Mouse (Mus musculus) midbrain, postnatal 0 days (tissue): ENCODE data around the gene Polr3gl. TPM values are rescaled to one million over a fixed set of nuclear protein-coding genes. Genes with fewer than 3 reads are reported as not detected.

Source experiments
- ATAC-seq: fragments of 200-750 bp; cut with Nextera tagmentation; 2 replicates; pipeline ENCODE4 v1.8.0; 2017; ENCODE audit warnings: moderate number of reproducible peaks, mild to moderate bottlenecking, moderate TSS enrichment, moderate library complexity; ENCODE audit not compliant: low FRiP score
- DNase-seq: peaks from one replicate; pipeline ENCODE4 v3.0.0-alpha.2; 2015; ENCODE audit warnings: low spot score
- H3K27ac ChIP-seq: fragments of 300-500 bp; sonication (generic); 2 replicates; pipeline ENCODE4 v1.5.1; 2014; ENCODE audit warnings: low read depth, mild to moderate bottlenecking, low read length, mixed read lengths
- H3K27me3 ChIP-seq: fragments of 300-500 bp; sonication (generic); 2 replicates; pipeline ENCODE4 v1.6.1; 2014; ENCODE audit warnings: low read length, control low read depth, mixed read lengths; ENCODE audit not compliant: insufficient read depth
- H3K36me3 ChIP-seq: fragments of 300-500 bp; sonication (generic); 2 replicates; pipeline ENCODE4 v1.6.1; 2014; ENCODE audit warnings: low read length, control low read depth, mixed read lengths; ENCODE audit not compliant: insufficient read depth
- H3K4me1 ChIP-seq: fragments of 300-500 bp; sonication (generic); 2 replicates; pipeline ENCODE4 v1.6.1; 2014; ENCODE audit warnings: mild to moderate bottlenecking, control low read depth, antibody characterized with exemption, low read length, mixed read lengths; ENCODE audit not compliant: insufficient read depth
- H3K4me2 ChIP-seq: fragments of 300-500 bp; sonication (generic); 2 replicates; pipeline ENCODE4 v1.6.1; 2014; ENCODE audit warnings: low read depth, mild to moderate bottlenecking, low read length, mixed read lengths; ENCODE audit not compliant: poor library complexity, severe bottlenecking
- H3K4me3 ChIP-seq: fragments of 300-500 bp; sonication (generic); 2 replicates; pipeline ENCODE4 v1.5.1; 2014; ENCODE audit warnings: low read depth, mild to moderate bottlenecking, low read length, moderate library complexity
- H3K9ac ChIP-seq: fragments of 300-500 bp; sonication (generic); replicated peaks from 2 replicates; pipeline ENCODE4 v1.6.1; 2014; ENCODE audit warnings: mild to moderate bottlenecking, low read length, moderate library complexity, mixed read lengths; ENCODE audit not compliant: poor library complexity, severe bottlenecking
- H3K9me3 ChIP-seq: fragments of 300-500 bp; sonication (generic); 2 replicates; pipeline ENCODE4 v1.6.1; 2016; ENCODE audit warnings: low read length, control low read depth
- CTCF ChIP-seq: IDR thresholded peaks from 2 replicates; pipeline ENCODE4 v1.5.1; 2016; ENCODE audit warnings: antibody characterized with exemption, mild to moderate bottlenecking
- WGBS: fragments of 180-500 bp; shearing (Covaris S2); extraction: QIAGEN DNeasy Blood & Tissue Kit; methylation state at CpG from one replicate; pipeline ENCODE4 v1.1.7; 2014; 5-methylcytosine and 5-hydroxymethylcytosine counted together
- polyA plus RNA-seq: library from polyadenylated mRNA; unstranded; fragments of >200 nt; fragmentation: Nextera tagmentation; extraction: Ambion mirVana; gene quantifications from 2 replicates; pipeline ENCODE4 v1.2.1, GENCODE M21; 2015
- total RNA-seq: library from RNA; depleted of rRNA; stranded (reverse); fragments of >200 nt; gene quantifications from 2 replicates; pipeline ENCODE4 v1.2.3, GENCODE M21; 2014

The Polr3gl gene
- total and polyA plus RNA-seq, 2 experiments from 2014 or later, result 16.2 to 32.0 TPM

DNA sequence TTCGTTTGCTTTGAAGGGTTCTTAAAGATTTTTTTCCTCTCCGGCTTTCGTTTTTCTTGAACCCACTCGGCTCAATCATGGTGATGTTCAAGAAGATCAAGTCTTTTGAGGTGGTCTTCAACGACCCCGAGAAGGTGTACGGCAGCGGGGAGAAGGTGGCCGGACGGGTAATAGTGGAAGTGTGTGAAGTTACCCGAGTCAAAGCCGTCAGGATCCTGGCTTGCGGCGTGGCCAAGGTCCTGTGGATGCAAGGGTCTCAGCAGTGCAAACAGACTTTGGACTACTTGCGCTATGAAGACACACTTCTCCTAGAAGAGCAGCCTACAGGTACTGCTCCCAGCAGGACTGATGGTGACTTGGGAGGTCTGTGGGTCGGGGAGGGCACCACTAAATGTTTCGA is 35.8 kb downstream of the Polr3gl start:
- no peaks in the 10 kb centered on the region for H3K27me3 ChIP-seq
- ATAC-seq, result peak; percentile 17; the same call in 1 of the 2 replicates
- H3K4me2 ChIP-seq, result peak overlapping the region; percentile 83
- H3K9ac ChIP-seq, result peak overlapping the region; percentile 75
- H3K4me1 ChIP-seq, result peaks cover 14% of the 10 kb centered on the region; the same call in 1 of the 2 replicates
- no peaks in the 10 kb centered on the region for H3K9me3 ChIP-seq
- no peak for TF ChIP-seq CTCF
- peak overlapping the region; percentile 87 for H3K27ac ChIP-seq
- H3K36me3 ChIP-seq, result peaks cover 17% of the 10 kb centered on the region
- under 1% methylated on average over 17 of the region's 17 CpGs for WGBS
- no peak for DNase-seq
- peak overlapping the region; percentile 73 for H3K4me3 ChIP-seq

DNA sequence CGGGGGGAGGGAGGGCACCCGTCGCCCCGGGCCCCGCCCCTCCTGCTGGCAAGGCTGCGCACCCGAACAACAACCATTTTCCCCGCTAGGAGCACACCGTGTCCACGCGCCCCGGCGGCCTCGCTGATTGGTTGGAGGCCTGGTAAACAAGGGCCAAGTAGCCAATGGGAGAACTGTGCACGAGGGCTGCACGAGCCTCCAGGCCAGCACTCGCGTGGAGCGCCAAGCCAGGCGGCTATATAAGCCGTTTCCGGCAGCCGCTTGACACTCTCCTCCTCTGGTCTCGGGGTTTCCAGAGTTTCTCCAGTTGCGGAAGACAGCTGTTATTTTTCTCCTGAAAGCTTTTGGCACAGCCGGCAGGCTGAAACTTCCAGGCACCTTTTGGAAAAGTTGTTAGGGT is 36.3 kb downstream of the Polr3gl start, which contains the start of gene Txnip:
Txnip (plus strand) TSS at position 264 of the 400 bp plus-strand sequence.
- ATAC-seq, result peak; percentile 98
- Histone ChIP-seq H3K9me3 (no peaks in the 10 kb centered on the region), H3K27ac (peak within 1 kb of the TSS; percentile 87), H3K4me1 (peaks cover 14% of the 10 kb centered on the region; the same call in 1 of the 2 replicates), H3K36me3 (peaks cover 17% of the 10 kb centered on the region), H3K4me3 (peak within 1 kb of the TSS; percentile 73), H3K4me2 (peak within 1 kb of the TSS; percentile 83), H3K27me3 (no peaks in the 10 kb centered on the region), H3K9ac (peak within 1 kb of the TSS; percentile 75)
- TF ChIP-seq CTCF, result peak; percentile 68
- peak; percentile 100 for DNase-seq
- under 1% methylated on average over 26 of the region's 26 CpGs for WGBS

DNA sequence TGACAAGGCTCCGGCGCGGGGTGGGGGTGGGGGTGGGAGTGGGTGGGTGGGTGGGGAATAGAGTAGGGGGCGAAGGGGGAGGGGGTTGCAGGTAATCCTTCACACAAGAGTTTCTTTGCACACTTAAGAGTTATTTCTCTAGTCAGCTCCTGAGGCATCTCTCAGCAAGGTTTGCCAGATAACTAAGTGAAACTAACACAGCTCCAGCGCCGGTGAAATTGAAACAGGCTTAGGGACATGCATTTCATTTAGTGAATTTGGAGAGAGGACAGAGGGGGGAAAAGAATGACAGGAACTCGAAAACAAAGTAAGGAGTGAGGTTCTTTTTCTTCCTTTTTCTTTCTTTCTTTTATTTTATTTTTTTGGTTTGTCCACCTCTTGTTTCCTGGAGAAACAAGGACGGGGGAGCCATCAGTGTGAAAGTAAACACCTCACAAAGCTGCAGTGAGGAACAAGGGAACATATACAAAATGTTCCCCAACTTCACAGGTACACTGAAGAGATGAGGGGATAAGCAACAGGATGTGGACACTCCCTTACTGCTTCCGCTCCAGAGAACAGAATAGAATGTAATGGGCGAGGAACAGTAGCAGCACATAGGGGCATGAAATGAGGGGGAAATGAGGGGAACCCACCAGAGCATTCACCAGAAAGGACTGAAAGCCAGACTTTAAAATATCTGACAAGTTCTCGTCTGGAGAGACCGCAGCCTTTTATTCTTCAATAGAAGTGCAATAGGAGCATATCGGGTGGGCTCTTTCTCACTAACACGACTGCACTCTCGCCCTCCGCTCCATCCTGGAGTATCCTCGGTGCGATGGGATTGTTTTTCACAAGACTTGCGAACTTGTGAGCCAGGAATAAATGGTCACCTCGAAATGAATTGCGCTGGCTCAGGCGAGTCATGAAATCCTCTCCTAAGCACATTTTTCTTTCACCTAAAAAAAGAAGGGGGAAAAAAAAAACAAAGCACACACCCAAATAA is 37.0 kb downstream of the Polr3gl start:
- Histone ChIP-seq H3K4me3 (peak overlapping the region; percentile 73), H3K4me2 (peak overlapping the region; percentile 83), H3K9me3 (no peaks in the 10 kb centered on the region), H3K9ac (peak overlapping the region; percentile 68), H3K27me3 (no peaks in the 10 kb centered on the region), H3K27ac (peak overlapping the region; percentile 87), H3K36me3 (peaks cover 17% of the 10 kb centered on the region), H3K4me1 (peaks cover 14% of the 10 kb centered on the region; the same call in 1 of the 2 replicates)
- ATAC-seq, result no peak
- DNase-seq, result peak; percentile 35
- 5% methylated on average over 22 of the region's 22 CpGs for WGBS
- no peak for TF ChIP-seq CTCF

DNA sequence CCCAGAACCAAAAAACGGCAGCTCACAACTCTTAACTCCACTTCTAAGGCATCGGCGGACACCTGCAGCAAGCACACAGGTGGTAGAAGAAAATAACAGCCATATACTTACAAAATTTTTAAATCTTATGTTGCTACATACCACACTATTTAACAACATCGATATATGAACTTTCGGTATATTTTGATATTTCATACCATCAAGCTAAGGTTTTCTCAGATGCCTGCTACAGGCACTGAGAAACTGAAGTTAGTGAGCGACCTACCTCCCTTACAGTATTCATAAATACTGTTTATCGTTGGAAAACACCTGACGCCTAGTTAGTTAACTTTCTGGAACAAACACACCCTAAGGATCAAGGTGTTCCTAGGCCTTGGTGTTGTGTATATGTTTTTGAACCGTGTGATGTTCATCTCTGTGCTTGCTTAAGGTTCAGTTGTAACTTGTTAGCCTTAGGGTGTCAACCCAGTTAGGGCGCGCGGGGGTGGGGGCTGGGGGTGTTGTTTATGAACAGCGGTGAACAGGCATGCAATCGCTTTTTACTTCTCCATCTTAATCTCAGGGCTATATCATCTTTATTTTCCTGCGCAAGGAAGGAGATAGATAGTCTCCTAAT is 37.9 kb downstream of the Polr3gl start:
- WGBS, result 86% methylated on average over 15 of the region's 15 CpGs
- peaks cover 14% of the 10 kb centered on the region for H3K36me3 ChIP-seq
- peaks cover 12% of the 10 kb centered on the region; the same call in 1 of the 2 replicates for H3K4me1 ChIP-seq
- TF ChIP-seq CTCF, result no peak
- ATAC-seq (no peak), DNase-seq (no peak)
- H3K4me3 ChIP-seq, result no peak overlapping the region
- H3K27me3 ChIP-seq, result no peaks in the 10 kb centered on the region
- H3K9me3 ChIP-seq, result no peaks in the 10 kb centered on the region
- peak overlapping the region; percentile 83 for H3K4me2 ChIP-seq
- no peak overlapping the region for H3K9ac ChIP-seq
- peak overlapping the region; percentile 43; the same call in 1 of the 2 replicates for H3K27ac ChIP-seq

DNA sequence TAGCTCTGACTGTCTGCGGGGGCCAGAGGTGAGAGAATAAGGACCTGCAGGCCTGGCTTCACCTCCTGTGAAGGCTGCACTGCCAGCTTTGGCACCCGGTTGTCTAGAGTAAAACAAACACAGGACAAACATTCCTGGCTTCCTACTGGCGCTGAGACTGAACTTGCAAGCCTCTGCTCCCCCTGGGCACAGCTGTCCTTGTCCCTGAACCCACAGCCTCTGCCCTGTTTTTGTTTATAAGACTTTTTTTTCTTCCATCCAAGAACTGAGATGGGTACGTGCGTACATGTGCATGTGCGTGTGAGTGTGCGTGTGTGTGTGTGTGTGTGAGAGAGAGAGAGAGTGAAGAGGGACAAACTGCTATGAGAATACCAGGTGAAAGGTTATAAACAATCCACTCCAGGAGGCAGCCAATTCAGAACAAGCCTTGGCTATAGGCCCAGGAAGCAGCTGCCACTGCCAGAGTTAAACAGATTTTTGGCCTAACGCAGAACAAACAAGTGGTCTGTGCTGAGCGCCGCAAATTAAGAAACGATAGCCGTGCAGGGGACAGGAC is 38.9 kb downstream of the Polr3gl start:
- peak overlapping the region; percentile 43; the same call in 1 of the 2 replicates for H3K27ac ChIP-seq
- H3K4me3 ChIP-seq, result no peak overlapping the region
- H3K36me3 ChIP-seq, result peaks cover 6% of the 10 kb centered on the region
- H3K9me3 ChIP-seq, result no peaks in the 10 kb centered on the region
- no peak overlapping the region for H3K4me2 ChIP-seq
- DNase-seq, result peak; percentile 83
- H3K27me3 ChIP-seq, result no peaks in the 10 kb centered on the region
- no peak for TF ChIP-seq CTCF
- H3K9ac ChIP-seq, result no peak overlapping the region
- 0 out of 2 replicates have a peak, but pooled peaks have one; percentile 10 for ATAC-seq
- H3K4me1 ChIP-seq, result peaks cover 10% of the 10 kb centered on the region; the same call in 1 of the 2 replicates
- WGBS, result 47% methylated on average over 12 of the region's 12 CpGs
